Mouse (Mus musculus): ENCODE measurements around the gene Grik3.
A peak's percentile ranks its signal among the peaks of the same experiment; 100 is the strongest.

The Grik3 gene

DNA sequence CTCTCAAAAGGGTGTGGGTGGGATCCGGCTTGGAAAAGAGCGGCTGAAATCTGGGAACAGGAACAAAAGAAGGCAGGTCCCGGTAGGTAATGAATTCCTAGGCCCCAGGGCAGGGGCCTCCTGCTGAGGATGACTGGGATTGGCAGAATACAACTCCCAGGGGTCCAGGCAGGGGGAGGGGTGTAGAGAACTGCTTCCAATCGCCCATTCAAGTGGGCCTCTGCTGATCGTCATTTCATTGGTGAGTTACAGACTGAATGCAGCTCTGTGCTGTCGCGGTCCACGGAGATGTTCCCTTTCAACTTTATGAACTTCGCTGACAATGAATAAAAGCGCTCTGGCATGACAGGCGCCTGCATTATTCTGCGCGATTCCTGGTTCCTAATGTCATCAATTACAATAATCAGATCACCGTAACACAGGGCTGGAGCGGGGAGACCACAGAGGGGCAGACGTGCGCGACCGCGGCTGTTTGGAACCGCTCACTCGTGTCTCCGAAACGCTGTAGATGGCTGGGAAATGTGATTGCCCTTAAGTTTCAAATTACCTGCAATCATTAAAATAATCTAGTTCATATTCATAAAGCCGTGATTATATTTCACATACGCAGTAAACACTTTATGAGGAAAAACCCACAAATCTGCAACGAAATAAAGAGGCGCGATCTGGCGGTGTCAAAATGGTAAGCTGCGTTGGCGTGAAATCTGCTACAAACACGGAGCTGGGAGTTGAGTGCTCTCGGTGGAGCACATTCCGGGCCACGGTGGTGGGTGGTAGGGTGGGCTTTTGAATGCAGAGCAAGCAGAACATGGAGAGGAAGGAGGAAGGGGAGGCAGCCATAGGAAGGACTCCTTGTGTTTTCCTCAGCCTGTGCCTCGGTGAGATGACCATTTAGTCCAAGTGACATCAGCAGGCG lies 239.1 kb downstream of the Grik3 start:
- DNase-seq, result no peak

DNA sequence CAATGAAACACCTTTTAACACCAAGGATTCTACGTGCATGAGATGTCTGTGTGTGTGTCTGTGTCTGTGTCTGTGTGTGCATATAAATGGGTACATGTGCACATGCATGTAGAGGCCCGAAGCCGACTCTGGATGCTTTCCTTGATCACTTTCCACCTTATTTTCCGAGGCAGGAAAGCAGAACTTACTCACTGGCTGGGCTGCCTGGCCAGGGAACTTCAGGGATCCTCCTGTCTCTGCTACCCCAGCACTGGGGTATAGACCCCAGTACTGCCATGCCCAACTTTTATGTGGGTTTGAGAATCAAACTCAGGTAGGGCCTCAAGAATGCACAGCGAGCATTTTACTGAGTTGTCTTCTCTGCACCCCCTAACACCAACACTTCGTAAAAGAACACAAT lies 240.3 kb downstream of the Grik3 start:
- no peak for DNase-seq

DNA sequence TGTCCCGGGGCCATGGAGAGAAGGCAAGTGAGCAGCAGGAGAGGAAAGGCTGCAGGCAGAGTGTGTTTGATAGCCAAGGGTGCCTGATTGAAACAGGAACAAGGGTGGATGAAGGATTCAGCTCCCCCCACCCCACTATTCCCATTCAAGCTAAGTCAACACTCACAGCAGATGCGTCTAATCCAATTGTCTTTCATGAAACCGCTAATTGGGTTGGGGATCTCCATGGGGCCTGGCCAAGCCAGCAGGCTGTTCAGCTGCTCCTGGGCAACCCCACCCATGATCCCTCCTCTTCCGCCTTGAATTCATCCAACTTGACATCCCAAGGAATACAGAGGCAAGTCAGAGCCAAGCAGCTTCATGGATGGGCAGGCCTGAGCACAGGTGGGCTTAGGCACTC lies 246.3 kb downstream of the Grik3 start:
- DNase-seq, result no peak

DNA sequence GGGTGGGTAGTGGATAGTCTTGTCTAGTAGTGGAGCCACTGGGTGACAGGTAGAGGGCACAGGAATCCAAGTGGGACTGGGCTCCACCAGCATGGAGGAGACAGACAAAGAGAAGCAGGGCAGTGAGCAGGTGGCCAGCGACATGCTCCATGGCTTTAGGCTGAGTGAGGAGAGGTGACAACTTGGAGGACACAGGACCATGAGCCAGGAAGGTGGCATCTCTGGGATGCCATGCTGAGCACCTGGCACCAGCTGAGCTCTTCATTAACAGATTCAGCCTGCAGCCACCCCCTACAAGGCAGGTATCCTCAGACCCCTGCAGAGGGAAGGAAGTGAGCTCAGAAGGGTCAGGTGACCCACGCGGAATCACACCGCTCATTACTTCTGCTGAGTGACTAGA lies 248.3 kb downstream of the Grik3 start:
- peak; percentile 62 for DNase-seq

DNA sequence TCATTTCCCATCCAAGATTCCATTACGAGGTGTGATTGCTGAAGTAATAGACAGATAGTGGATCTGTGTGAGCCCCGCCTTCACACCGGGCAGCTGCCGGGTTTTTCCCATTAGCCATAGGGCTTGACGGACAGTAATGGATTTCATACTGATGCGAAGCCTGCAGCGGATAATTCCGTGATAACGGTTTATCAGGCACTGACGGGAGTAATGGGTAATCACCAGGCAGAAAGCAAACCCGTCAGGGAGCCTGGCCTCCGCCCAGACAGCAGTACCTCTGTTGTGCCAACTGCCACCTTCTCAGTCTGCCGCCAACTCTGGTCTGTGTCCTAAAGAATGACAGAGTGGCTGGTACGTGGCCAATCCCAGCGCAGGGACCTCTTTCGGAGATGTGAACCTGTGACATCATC lies 251.7 kb downstream of the Grik3 start:
- DNase-seq, result peak; percentile 53

DNA sequence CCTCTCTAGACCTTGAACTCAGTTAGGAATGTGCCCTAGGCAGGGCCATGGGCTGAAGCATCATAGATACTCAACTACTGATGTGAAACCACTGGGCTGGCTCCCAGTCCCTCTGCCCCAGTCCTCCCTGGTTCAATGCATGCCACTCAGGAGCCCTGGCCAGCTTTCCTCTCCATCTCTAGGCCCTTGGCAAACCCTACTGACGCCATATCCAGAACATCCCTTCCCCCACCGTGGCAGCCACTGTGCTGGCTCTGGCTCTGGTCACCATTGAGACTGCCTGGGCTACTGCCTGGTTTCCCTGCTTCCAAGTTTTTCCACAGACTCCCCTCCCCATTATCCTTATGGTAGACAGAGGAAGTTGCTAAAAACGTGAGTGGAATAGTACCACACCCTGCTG lies 255.4 kb downstream of the Grik3 start:
- DNase-seq, result no peak

DNA sequence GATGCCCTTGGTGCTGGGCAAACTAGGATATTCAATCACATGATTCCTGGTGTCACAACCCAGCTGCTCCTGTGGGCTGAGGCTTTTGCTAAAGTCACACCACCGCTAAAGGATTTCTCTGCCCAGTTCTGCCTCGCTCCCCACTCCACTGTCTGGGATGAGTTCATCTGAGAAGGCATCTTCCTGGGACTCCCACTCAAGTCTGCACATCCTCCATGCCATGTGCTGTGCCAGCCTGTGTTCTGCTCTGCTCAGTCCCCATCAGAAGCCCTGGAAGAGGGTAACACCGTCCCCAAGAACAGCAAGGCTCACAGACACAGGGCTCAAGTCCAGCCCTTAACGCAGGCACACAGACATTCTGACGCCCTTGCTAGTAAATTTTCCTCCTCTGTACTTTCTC lies 265.9 kb downstream of the Grik3 start:
- DNase-seq, result no peak

DNA sequence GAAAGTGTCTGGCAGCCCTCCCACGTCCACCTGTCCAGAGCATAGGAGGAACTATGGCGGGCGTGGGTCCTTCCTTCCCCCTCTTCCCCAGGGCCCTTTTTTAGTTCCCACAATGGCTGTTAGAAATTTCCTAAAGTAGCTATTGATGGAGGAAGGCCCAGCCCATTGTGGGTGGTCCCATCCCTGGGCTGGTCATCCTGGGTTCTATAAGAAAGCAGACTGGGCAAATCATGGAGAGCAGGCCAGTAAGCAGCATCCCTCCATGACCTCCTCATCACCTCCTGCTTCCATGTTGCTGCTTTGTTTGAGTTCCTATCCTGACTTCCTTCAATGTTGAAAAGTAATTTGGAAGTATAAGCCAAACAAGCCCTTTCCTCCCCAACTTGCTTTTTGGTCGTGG lies 269.8 kb downstream of the Grik3 start:
- no peak for DNase-seq

DNA sequence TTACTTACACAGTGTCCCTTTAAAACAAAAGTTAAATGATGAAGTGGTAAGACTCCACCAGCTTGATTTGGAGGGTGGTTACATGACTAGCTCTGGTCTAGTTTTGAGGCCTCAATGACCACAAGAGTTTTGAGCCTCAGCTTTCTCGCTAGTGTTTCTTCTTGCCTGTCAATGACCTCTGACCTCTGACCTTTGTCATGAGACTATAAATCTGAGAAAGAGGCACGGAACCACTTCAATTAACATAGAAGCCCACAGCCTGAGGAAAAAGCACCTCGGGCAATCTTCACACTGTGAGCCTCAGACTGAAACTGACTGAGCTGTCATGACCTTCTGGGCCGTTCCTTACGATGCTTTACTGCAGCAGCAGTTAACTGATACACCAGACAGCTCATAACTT lies 272.6 kb downstream of the Grik3 start:
- no peak for DNase-seq

Data from cerebellum, adult 11-12 months (tissue).